Mouse (Mus musculus): ENCODE results near the gene Lrrc8e. TPM values are rescaled to one million over a fixed set of nuclear protein-coding genes. Genes with fewer than 3 reads are reported as not detected.

The Lrrc8e gene
- polyA plus RNA-seq, 1 experiment from 2014 or later: 0.07 TPM

- 19% methylated on average over 15 of the region's 15 CpGs for WGBS
- H3K27me3 ChIP-seq (ENCODE audit: control insufficient read depth, insufficient read depth, low read length): no peaks in the 10 kb centered on the region
- no peak; the same call in 1 of the 2 replicates for ATAC-seq (ENCODE audit: low FRiP score)
These were observed 11.3 kb downstream of the Lrrc8e start for GRCm38 (mm10) chr8:4237814-4238433.

GRCm38 (mm10) chr8:4238434-4239192 lies 12.0 kb downstream of the Lrrc8e start, which contains the start of the genes Map2k7 and Gm49320:
Gene Map2k7, plus strand, starts transcription at chr8:4238740.
Gene Gm49320, plus strand, starts transcription at chr8:4238865.
- H3K4me1 ChIP-seq (ENCODE audit: control insufficient read depth, insufficient read depth, low read length): peaks cover 16% of the 10 kb centered on the region
- peak within 1 kb of the TSS; percentile 86 for H3K9ac ChIP-seq (ENCODE audit: low read length)
- no peaks in the 10 kb centered on the region for H3K27me3 ChIP-seq (ENCODE audit: control insufficient read depth, insufficient read depth, low read length)
- WGBS: under 1% methylated on average over 66 of the region's 71 CpGs
- peak within 1 kb of the TSS; percentile 80 for H3K4me3 ChIP-seq (ENCODE audit: low read depth, low read length)
- H3K9me3 ChIP-seq (ENCODE audit: control insufficient read depth, low read length): no peaks in the 10 kb centered on the region
- peak; percentile 100 for DNase-seq (ENCODE audit: low spot score, missing footprints)
- H3K4me2 ChIP-seq: peak within 1 kb of the TSS; percentile 88
- H3K36me3 ChIP-seq (ENCODE audit: control insufficient read depth, insufficient read depth, low read length): peaks cover 5% of the 10 kb centered on the region; the same call in 1 of the 2 replicates
- ATAC-seq (ENCODE audit: low FRiP score): peak; percentile 95
- peak within 1 kb of the TSS; percentile 92 for H3K27ac ChIP-seq (ENCODE audit: low read depth, low read length)

More at GRCm38 (mm10) chr8:4237814-4238433, 11.3 kb downstream of the Lrrc8e start:
- H3K9ac ChIP-seq (ENCODE audit: low read length): peak overlapping the region; percentile 86
- H3K4me2 ChIP-seq: peak overlapping the region; percentile 74
- H3K4me3 ChIP-seq (ENCODE audit: low read depth, low read length): peak overlapping the region; percentile 80
- no peaks in the 10 kb centered on the region for H3K9me3 ChIP-seq (ENCODE audit: control insufficient read depth, low read length)
- DNase-seq (ENCODE audit: low spot score, missing footprints): peak; percentile 96
- peak overlapping the region; percentile 92 for H3K27ac ChIP-seq (ENCODE audit: low read depth, low read length)
- peaks cover 16% of the 10 kb centered on the region for H3K4me1 ChIP-seq (ENCODE audit: control insufficient read depth, insufficient read depth, low read length)
- H3K36me3 ChIP-seq (ENCODE audit: control insufficient read depth, insufficient read depth, low read length): 0 out of 2 replicates have a peak, but pooled peaks cover 3% of the 10 kb centered on the region

- WGBS: 14% methylated on average over 19 of the region's 19 CpGs
- H3K27me3 ChIP-seq (ENCODE audit: control insufficient read depth, insufficient read depth, low read length): no peaks in the 10 kb centered on the region
- H3K4me3 ChIP-seq (ENCODE audit: low read depth, low read length): peak overlapping the region; percentile 80
- 0 out of 2 replicates have a peak overlapping the region, but pooled peaks have one; percentile 84 for H3K27ac ChIP-seq (ENCODE audit: low read depth, low read length)
- ATAC-seq (ENCODE audit: low FRiP score) (no peak; the same call in 1 of the 2 replicates), DNase-seq (ENCODE audit: low spot score, missing footprints) (no peak)
- peaks cover 16% of the 10 kb centered on the region for H3K4me1 ChIP-seq (ENCODE audit: control insufficient read depth, insufficient read depth, low read length)
- H3K4me2 ChIP-seq: peak overlapping the region; percentile 88
- peaks cover 10% of the 10 kb centered on the region; the same call in 1 of the 2 replicates for H3K36me3 ChIP-seq (ENCODE audit: control insufficient read depth, insufficient read depth, low read length)
- H3K9ac ChIP-seq (ENCODE audit: low read length): peak overlapping the region; percentile 86
- H3K9me3 ChIP-seq (ENCODE audit: control insufficient read depth, low read length): no peaks in the 10 kb centered on the region
These were observed 12.7 kb downstream of the Lrrc8e start for GRCm38 (mm10) chr8:4239193-4239890.

- Histone ChIP-seq H3K27me3 (ENCODE audit: control insufficient read depth, insufficient read depth, low read length) (peaks cover 4% of the 10 kb centered on the region; the same call in 1 of the 2 replicates), H3K9ac (ENCODE audit: low read length) (no peak overlapping the region), H3K4me3 (ENCODE audit: low read depth, low read length) (no peak overlapping the region), H3K4me1 (ENCODE audit: control insufficient read depth, insufficient read depth, low read length) (peaks cover 10% of the 10 kb centered on the region), H3K36me3 (ENCODE audit: control insufficient read depth, insufficient read depth, low read length) (peaks cover 28% of the 10 kb centered on the region), H3K27ac (ENCODE audit: low read depth, low read length) (no peak overlapping the region), H3K4me2 (no peak overlapping the region), H3K9me3 (ENCODE audit: control insufficient read depth, low read length) (no peaks in the 10 kb centered on the region)
- WGBS: 92% methylated on average over 5 of the region's 5 CpGs
- DNase-seq (ENCODE audit: low spot score, missing footprints) (no peak), ATAC-seq (ENCODE audit: low FRiP score) (no peak)
These were observed 18.4 kb downstream of the Lrrc8e start for GRCm38 (mm10) chr8:4245061-4245460.

- DNase-seq (ENCODE audit: low spot score, missing footprints) (no peak), ATAC-seq (ENCODE audit: low FRiP score) (no peak)
- peaks cover 4% of the 10 kb centered on the region; the same call in 1 of the 2 replicates for H3K27me3 ChIP-seq (ENCODE audit: control insufficient read depth, insufficient read depth, low read length)
- no peak overlapping the region for H3K4me3 ChIP-seq (ENCODE audit: low read depth, low read length)
- 89% methylated on average over 12 of the region's 13 CpGs for WGBS
- peaks cover 25% of the 10 kb centered on the region for H3K36me3 ChIP-seq (ENCODE audit: control insufficient read depth, insufficient read depth, low read length)
- peaks cover 8% of the 10 kb centered on the region for H3K4me1 ChIP-seq (ENCODE audit: control insufficient read depth, insufficient read depth, low read length)
- no peak overlapping the region for H3K4me2 ChIP-seq
- no peak overlapping the region for H3K9ac ChIP-seq (ENCODE audit: low read length)
- no peaks in the 10 kb centered on the region for H3K9me3 ChIP-seq (ENCODE audit: control insufficient read depth, low read length)
- H3K27ac ChIP-seq (ENCODE audit: low read depth, low read length): no peak overlapping the region
These were observed 19.1 kb downstream of the Lrrc8e start for GRCm38 (mm10) chr8:4245737-4246136.

GRCm38 (mm10) chr8:4247241-4247640 lies 20.6 kb downstream of the Lrrc8e start:
- 92% methylated on average over 8 of the region's 8 CpGs for WGBS
- Histone ChIP-seq H3K4me3 (ENCODE audit: low read depth, low read length) (no peak overlapping the region), H3K27me3 (ENCODE audit: control insufficient read depth, insufficient read depth, low read length) (peaks cover 4% of the 10 kb centered on the region; the same call in 1 of the 2 replicates), H3K36me3 (ENCODE audit: control insufficient read depth, insufficient read depth, low read length) (peaks cover 25% of the 10 kb centered on the region), H3K4me2 (no peak overlapping the region), H3K9ac (ENCODE audit: low read length) (no peak overlapping the region), H3K27ac (ENCODE audit: low read depth, low read length) (no peak overlapping the region), H3K4me1 (ENCODE audit: control insufficient read depth, insufficient read depth, low read length) (peaks cover 9% of the 10 kb centered on the region), H3K9me3 (ENCODE audit: control insufficient read depth, low read length) (no peaks in the 10 kb centered on the region)
- DNase-seq (ENCODE audit: low spot score, missing footprints) (no peak), ATAC-seq (ENCODE audit: low FRiP score) (no peak)

GRCm38 (mm10) chr8:4247951-4248540 lies 21.4 kb downstream of the Lrrc8e start, which contains the start of gene Tgfbr3l:
Gene Tgfbr3l, plus strand, starts transcription at chr8:4248214.
- DNase-seq (ENCODE audit: low spot score, missing footprints): no peak
- ATAC-seq (ENCODE audit: low FRiP score): no peak
- H3K9me3 ChIP-seq (ENCODE audit: control insufficient read depth, low read length): no peaks in the 10 kb centered on the region
- no peak within 1 kb of the TSS for H3K27ac ChIP-seq (ENCODE audit: low read depth, low read length)
- no peak within 1 kb of the TSS for H3K9ac ChIP-seq (ENCODE audit: low read length)
- peaks cover 25% of the 10 kb centered on the region for H3K36me3 ChIP-seq (ENCODE audit: control insufficient read depth, insufficient read depth, low read length)
- H3K4me1 ChIP-seq (ENCODE audit: control insufficient read depth, insufficient read depth, low read length): peaks cover 12% of the 10 kb centered on the region
- H3K27me3 ChIP-seq (ENCODE audit: control insufficient read depth, insufficient read depth, low read length): peaks cover 4% of the 10 kb centered on the region; the same call in 1 of the 2 replicates
- 84% methylated on average over 15 of the region's 15 CpGs for WGBS
- no peak within 1 kb of the TSS for H3K4me3 ChIP-seq (ENCODE audit: low read depth, low read length)
- no peak within 1 kb of the TSS for H3K4me2 ChIP-seq

- Histone ChIP-seq H3K27me3 (ENCODE audit: control insufficient read depth, insufficient read depth, low read length) (peaks cover 4% of the 10 kb centered on the region; the same call in 1 of the 2 replicates), H3K4me1 (ENCODE audit: control insufficient read depth, insufficient read depth, low read length) (peaks cover 16% of the 10 kb centered on the region), H3K4me3 (ENCODE audit: low read depth, low read length) (no peak overlapping the region), H3K9ac (ENCODE audit: low read length) (0 out of 2 replicates have a peak overlapping the region, but pooled peaks have one; percentile 36), H3K36me3 (ENCODE audit: control insufficient read depth, insufficient read depth, low read length) (peaks cover 18% of the 10 kb centered on the region), H3K27ac (ENCODE audit: low read depth, low read length) (no peak overlapping the region), H3K4me2 (no peak overlapping the region), H3K9me3 (ENCODE audit: control insufficient read depth, low read length) (no peaks in the 10 kb centered on the region)
- 15% methylated on average over 29 of the region's 29 CpGs for WGBS
- DNase-seq (ENCODE audit: low spot score, missing footprints) (peak; percentile 88), ATAC-seq (ENCODE audit: low FRiP score) (no peak)
These were observed 22.6 kb downstream of the Lrrc8e start for GRCm38 (mm10) chr8:4249213-4249612.
